In genomic region chr12:59133437-59133999, GRCm38 (mm10) we compare ENCODE assay signal across 11 mouse cellular contexts. TPM values are rescaled to one million over a fixed set of nuclear protein-coding genes. Genes with fewer than 3 reads are reported as not detected.
DNase-seq lines count a peak whose midpoint lies in the region; ATAC-seq and TF ChIP-seq lines count a peak whose summit lies in the region.
"Had no signal": no experiment of that assay in that cellular context is flagged by ENCODE, and none has a peak within 500 bp of the region (broad histone marks: within the 10 kb centered on the region; RNA-seq: fewer than 3 reads in every experiment).

No protein-coding gene starts in this region.

- DNase-seq in kidney, postnatal 0 days (ENCODE audit: low spot score) = no peak
- DNase-seq in kidney, adult 8-10 months = no peak
- peak; percentile 27 for DNase-seq in c-Kit-negative CD71-positive TER-119-positive erythroid progenitor cells, embryonic 14.5 days (ENCODE audit: low read depth, low spot score)
- no peak for DNase-seq in forebrain, postnatal 0 days
- no peak for DNase-seq in embryo, embryonic 11 days

- no peaks in the 10 kb centered on the region for H3K27me3 ChIP-seq in kidney, postnatal 0 days (ENCODE audit: insufficient read depth, low read length)
- H3K27me3 ChIP-seq in liver, embryonic 15.5 days = no peaks in the 10 kb centered on the region
- no peaks in the 10 kb centered on the region for H3K27me3 ChIP-seq in forebrain, postnatal 0 days (ENCODE audit: insufficient read depth, low read length)
- H3K27me3 ChIP-seq: forebrain, embryonic 12.5 days; midbrain, embryonic 12.5 days had no signal

- peak overlapping the region; percentile 73; the same call in 1 of the 2 replicates for H3K4me2 ChIP-seq in kidney, postnatal 0 days (ENCODE audit: low read length)
- peak overlapping the region; percentile 99 for H3K4me2 ChIP-seq in liver, embryonic 15.5 days
- no peak overlapping the region for H3K4me2 ChIP-seq in forebrain, postnatal 0 days (ENCODE audit: low read depth)

- TF ChIP-seq CTCF in kidney, postnatal 0 days (IDR thresholded peaks at IDR 0.05; ENCODE audit: low read depth) = no peak
- TF ChIP-seq CTCF in forebrain, postnatal 0 days (IDR thresholded peaks at IDR 0.05; ENCODE audit: low read depth) = no peak

- no peak overlapping the region for H3K27ac ChIP-seq in kidney, postnatal 0 days
- peak overlapping the region; percentile 79 for H3K27ac ChIP-seq in liver, embryonic 15.5 days (replicated peaks)
- H3K27ac ChIP-seq in forebrain, postnatal 0 days (ENCODE audit: low read depth, low read length) = no peak overlapping the region
- H3K27ac ChIP-seq: forebrain, embryonic 12.5 days; hindbrain, embryonic 14.5 days; limb, embryonic 10.5 days; midbrain, embryonic 12.5 days had no signal

- H3K9me3 ChIP-seq in kidney, postnatal 0 days (replicated peaks; ENCODE audit: low read length) = no peaks in the 10 kb centered on the region
- no peaks in the 10 kb centered on the region for H3K9me3 ChIP-seq in liver, embryonic 15.5 days (replicated peaks)
- H3K9me3 ChIP-seq in forebrain, postnatal 0 days (ENCODE audit: low read length) = no peaks in the 10 kb centered on the region
- H3K9me3 ChIP-seq: forebrain, embryonic 12.5 days; limb, embryonic 10.5 days; midbrain, embryonic 12.5 days had no signal

- no peak overlapping the region for H3K4me3 ChIP-seq in kidney, postnatal 0 days (replicated peaks; ENCODE audit: low read depth, low read length)
- H3K4me3 ChIP-seq in liver, embryonic 15.5 days (replicated peaks) = peak overlapping the region; percentile 93
- H3K4me3 ChIP-seq in forebrain, postnatal 0 days (ENCODE audit: low read depth, low read length) = no peak overlapping the region
- H3K4me3 ChIP-seq: midbrain, embryonic 12.5 days had no signal

- H3K4me1 ChIP-seq in kidney, postnatal 0 days (replicated peaks; ENCODE audit: insufficient read depth, low read length) = peaks cover 5% of the 10 kb centered on the region
- H3K4me1 ChIP-seq in liver, embryonic 15.5 days (replicated peaks) = peaks cover 66% of the 10 kb centered on the region
- H3K4me1 ChIP-seq in forebrain, postnatal 0 days (ENCODE audit: insufficient read depth) = 0 out of 2 replicates have a peak, but pooled peaks cover 11% of the 10 kb centered on the region

- ATAC-seq in kidney, postnatal 0 days (replicated peaks; ENCODE audit: low FRiP score, low read depth) = no peak
- peak; percentile 20 for ATAC-seq in CD4-positive, CD25-positive, alpha-beta regulatory T cell, adult 4 months
- ATAC-seq in liver, embryonic 15.5 days (ENCODE audit: insufficient read depth) = no peak
- ATAC-seq in forebrain, postnatal 0 days = no peak

- H3K36me3 ChIP-seq in kidney, postnatal 0 days (ENCODE audit: insufficient read depth, low read length) = no peaks in the 10 kb centered on the region
- peaks cover 19% of the 10 kb centered on the region; the same call in 1 of the 2 replicates for H3K36me3 ChIP-seq in liver, embryonic 15.5 days (replicated peaks)
- H3K36me3 ChIP-seq in forebrain, postnatal 0 days (ENCODE audit: insufficient read depth) = 0 out of 2 replicates have a peak, but pooled peaks cover 3% of the 10 kb centered on the region

- WGBS in kidney, postnatal 0 days = 91% methylated on average over 10 of the region's 10 CpGs
- 47% methylated on average over 10 of the region's 10 CpGs for WGBS in liver, embryonic 15.5 days (ENCODE audit: insufficient replicate concordance)
- 95% methylated on average over 10 of the region's 10 CpGs for WGBS in forebrain, postnatal 0 days

- H3K9ac ChIP-seq in kidney, postnatal 0 days (ENCODE audit: low read depth, low read length) = no peak overlapping the region
- peak overlapping the region; percentile 43; the same call in 1 of the 2 replicates for H3K9ac ChIP-seq in liver, embryonic 15.5 days
- no peak overlapping the region for H3K9ac ChIP-seq in forebrain, postnatal 0 days
- H3K9ac ChIP-seq: forebrain, embryonic 12.5 days; hindbrain, embryonic 14.5 days; midbrain, embryonic 12.5 days had no signal

RNA-seq across cellular contexts. Expression of gene Mia2, which starts 37.9 kb away (rescaled TPM):
- polyA plus RNA-seq in kidney, postnatal 0 days (2015; fragmentation: Nextera tagmentation; extraction: Ambion mirVana) = 85.5 and 91.6 TPM in 2 replicates
- 10 to 100 TPM; 28.9 to 38.7 TPM for polyA plus RNA-seq in CD4-positive, CD25-positive, alpha-beta regulatory T cell, adult 4 months (2017; shearing (Covaris generic))
- polyA plus RNA-seq in liver, embryonic 15.5 days (2015; fragmentation: Nextera tagmentation; extraction: Ambion mirVana) = 45.0 and 46.1 TPM in 2 replicates
- total RNA-seq in forebrain, postnatal 0 days (2014; rRNA removed) = 24.2 and 29.6 TPM in 2 replicates
- 21.5 and 26.9 TPM in 2 replicates for polyA plus RNA-seq in forebrain, postnatal 0 days (2015; fragmentation: Nextera tagmentation; extraction: Ambion mirVana)
